Mouse (Mus musculus) embryonic fibroblast, embryonic 13.5 days (primary cell): ENCODE data around the gene 1600014C10Rik. TPM values are rescaled to one million over a fixed set of nuclear protein-coding genes. Genes with fewer than 3 reads are reported as not detected.

ENCODE experiments used
- H3K27ac ChIP-seq: 2 replicates; pipeline ENCODE4 v1.5.1; 2012; ENCODE audit warnings: low read length, control low read depth, inconsistent platforms; ENCODE audit not compliant: insufficient read depth
- H3K4me1 ChIP-seq: 2 replicates; pipeline ENCODE4 v1.6.1; 2011; ENCODE audit warnings: low read length; ENCODE audit not compliant: control insufficient read depth, insufficient read depth
- H3K4me3 ChIP-seq: 2 replicates; pipeline ENCODE4 v1.5.1; 2011; ENCODE audit warnings: mild to moderate bottlenecking, control low read depth, low read length; ENCODE audit not compliant: insufficient read depth
- CTCF ChIP-seq: IDR thresholded peaks from 2 replicates; pipeline ENCODE4 v1.5.1; 2011; ENCODE audit warnings: mild to moderate bottlenecking, control low read depth, low read length, moderate library complexity, borderline replicate concordance; ENCODE audit not compliant: insufficient read depth
- POLR2A ChIP-seq: IDR thresholded peaks from 2 replicates; pipeline ENCODE4 v1.6.1; 2011; ENCODE audit warnings: low read depth, mild to moderate bottlenecking, control low read depth, low read length, moderate library complexity
- polyA plus RNA-seq: library from polyadenylated mRNA; stranded (reverse); fragments of >200 nt; gene quantifications from 2 replicates; pipeline ENCODE4 v1.2.4, GENCODE M21; 2011; ENCODE audit warnings: low read depth; ENCODE audit not compliant: missing spikeins, insufficient read length

1600014C10Rik gene
- polyA plus RNA-seq, 1 experiment, result 22.5 TPM

DNA sequence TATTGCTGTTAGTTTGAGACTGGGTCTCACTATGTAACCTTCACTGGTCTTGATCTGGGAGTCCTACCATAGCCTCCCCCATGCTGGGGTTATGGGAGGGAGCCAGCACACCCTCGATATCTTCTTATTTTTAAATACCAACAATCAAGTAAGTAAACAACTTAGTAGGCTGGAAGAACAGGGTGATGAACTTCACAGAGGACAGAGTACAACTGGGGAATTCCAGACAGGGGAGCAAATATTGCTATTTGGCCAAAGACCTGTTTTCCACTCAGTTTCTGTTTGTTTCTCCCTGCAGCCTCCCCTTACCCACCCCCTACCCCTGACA is 1.4 kb downstream of the 1600014C10Rik start:
- H3K4me1 ChIP-seq, result no peaks in the 10 kb centered on the region
- peak overlapping the region; percentile 53 for H3K4me3 ChIP-seq
- H3K27ac ChIP-seq, result no peak overlapping the region
- no peak for TF ChIP-seq CTCF
- no peak for TF ChIP-seq POLR2A

DNA sequence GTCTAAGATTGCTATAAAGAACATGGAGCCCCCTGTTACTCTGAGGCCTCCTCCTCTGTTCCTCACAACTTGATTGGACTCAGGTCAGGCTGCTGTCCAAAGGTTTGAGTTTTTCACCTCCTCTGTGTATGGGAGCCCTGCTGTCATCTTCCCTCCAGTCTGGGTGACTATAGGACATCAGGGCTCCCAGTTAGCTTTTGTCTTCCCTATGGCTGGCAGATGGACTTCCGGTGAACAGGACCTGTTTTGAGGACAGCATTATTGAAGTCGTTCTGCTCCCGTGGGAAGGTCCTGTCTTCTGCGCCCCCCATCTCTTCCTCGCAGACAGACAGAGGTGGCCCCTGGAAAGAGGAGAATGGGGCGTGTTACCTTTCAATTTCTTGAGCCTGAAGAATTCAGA is 1.8 kb downstream of the 1600014C10Rik start:
- TF ChIP-seq CTCF, result no peak
- no peak for TF ChIP-seq POLR2A
- no peak overlapping the region for H3K4me3 ChIP-seq
- no peak overlapping the region for H3K27ac ChIP-seq
- no peaks in the 10 kb centered on the region for H3K4me1 ChIP-seq

DNA sequence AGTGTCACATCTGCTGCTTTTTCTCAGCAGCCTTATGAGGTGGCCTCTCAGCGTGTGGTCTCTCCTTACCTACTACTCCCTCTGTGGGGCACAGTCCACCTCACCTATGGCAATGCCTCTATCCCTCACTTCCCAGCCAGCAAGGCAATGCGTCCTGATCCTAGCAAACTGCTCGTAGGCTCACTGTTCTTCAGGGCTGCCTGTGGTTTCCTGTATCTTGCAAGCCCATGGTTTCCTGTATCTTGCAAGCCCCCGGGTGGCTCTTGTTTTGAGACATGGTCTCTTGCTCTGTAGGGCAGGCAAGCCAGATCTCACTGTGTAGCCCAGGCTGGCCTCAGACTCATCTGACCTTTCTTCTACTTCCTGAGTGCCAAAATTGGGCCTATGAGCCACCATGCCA is 3.8 kb downstream of the 1600014C10Rik start:
- TF ChIP-seq POLR2A (no peak), CTCF (no peak)
- Histone ChIP-seq H3K4me3 (no peak overlapping the region), H3K4me1 (no peaks in the 10 kb centered on the region), H3K27ac (no peak overlapping the region)

DNA sequence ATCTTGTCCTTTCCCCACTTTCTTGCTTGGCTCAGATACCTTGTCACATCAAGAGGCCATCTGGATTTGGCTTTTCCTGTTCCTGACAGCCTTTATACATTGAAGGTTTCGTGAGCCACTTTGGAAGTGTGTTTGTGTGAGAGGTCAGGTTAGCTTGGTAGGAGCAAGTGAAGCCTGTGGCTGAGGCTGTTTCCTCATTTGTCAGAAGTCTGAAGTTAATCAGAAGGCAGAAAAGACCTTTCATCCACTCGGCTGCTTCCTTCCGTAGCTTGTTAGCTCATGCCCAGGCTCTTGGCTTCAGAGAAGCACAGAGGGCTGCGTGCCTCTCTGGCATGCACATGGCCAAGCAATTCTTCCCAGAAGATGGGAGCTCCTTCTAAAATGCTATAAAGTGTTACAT is 4.8 kb downstream of the 1600014C10Rik start:
- Histone ChIP-seq H3K4me1 (no peaks in the 10 kb centered on the region), H3K4me3 (no peak overlapping the region), H3K27ac (no peak overlapping the region)
- TF ChIP-seq CTCF, result no peak
- TF ChIP-seq POLR2A, result no peak

DNA sequence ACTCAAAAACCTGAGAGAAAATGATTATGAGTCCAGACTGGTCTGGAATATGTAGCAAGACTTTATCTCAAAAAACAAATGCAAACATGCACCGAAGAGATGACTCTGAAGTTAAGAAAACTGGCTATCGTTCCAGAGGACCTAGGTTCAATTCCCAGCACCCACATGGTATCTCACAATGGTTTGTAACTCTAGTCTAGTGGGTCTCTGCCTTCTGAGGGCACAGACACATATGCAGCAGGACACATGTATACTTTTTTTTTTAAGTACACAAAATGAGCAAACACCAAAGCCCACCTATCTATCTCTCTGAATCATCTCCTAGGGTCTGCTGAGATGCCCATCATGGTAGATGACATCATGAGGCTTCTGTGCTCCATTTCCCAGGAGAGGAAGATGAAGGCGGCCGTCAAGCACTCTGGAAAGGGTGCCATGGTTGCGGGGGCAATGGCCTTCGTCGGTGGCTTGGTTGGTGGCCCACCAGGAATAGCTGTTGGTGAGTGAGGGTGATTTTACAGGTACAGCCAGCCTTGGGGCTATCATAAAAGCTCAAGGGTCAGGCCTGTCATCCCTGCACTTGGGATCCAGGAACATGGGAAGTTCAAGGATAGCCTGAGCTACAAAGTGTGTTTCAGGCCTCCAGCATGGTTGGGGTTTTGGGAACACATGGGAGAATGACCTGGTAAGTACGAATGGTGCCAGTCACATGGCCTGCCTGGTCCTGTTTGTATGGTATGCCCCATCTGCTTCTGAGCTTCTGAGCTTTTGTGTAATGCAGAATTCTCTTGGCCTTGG is 5.5 kb downstream of the 1600014C10Rik start:
- TF ChIP-seq POLR2A (no peak), CTCF (no peak)
- Histone ChIP-seq H3K4me3 (no peak overlapping the region), H3K4me1 (no peaks in the 10 kb centered on the region), H3K27ac (no peak overlapping the region)

DNA sequence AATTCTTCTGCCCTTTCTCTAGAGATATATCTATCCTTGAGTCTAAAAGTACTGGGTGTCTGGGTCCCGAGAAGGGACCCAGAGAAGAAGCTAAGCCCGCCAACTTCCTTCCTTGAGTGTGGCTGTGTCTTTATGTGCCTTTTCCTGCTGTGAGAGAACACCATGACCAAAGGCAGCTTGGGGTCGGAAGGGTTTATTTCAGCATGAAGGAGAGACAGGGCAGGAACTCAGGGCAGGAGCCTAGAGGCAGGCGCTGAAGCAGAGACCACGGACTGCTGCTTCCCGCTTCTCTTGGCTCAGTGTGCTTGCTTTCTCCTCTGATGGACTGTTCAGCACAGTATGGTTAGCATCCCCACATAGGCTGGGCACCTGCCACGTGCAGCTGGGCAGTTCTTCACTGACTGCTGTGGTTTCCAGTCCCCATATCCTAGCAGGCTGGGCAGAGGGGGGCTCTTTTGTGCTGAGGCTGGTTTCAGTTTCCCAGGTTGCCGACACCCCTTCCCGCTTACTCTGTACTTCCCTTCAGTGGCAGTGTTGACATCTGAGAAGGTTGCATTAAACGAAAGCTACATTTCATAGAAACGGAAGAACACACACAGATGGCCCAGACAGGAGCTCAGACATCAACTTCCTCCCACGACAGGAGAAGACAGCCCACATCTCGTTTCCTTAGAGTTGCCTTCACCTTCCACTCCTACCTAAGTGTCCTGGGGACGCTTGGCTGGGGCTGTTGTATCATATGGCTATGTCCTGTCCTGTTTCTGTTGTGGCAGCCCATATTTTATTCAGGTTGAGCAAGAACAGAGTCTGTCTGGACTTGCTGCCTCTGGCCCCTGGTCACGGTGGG is 6.3 kb downstream of the 1600014C10Rik start:
- H3K27ac ChIP-seq, result no peak overlapping the region
- TF ChIP-seq POLR2A (no peak), CTCF (no peak)
- no peaks in the 10 kb centered on the region for H3K4me1 ChIP-seq
- no peak overlapping the region for H3K4me3 ChIP-seq

DNA sequence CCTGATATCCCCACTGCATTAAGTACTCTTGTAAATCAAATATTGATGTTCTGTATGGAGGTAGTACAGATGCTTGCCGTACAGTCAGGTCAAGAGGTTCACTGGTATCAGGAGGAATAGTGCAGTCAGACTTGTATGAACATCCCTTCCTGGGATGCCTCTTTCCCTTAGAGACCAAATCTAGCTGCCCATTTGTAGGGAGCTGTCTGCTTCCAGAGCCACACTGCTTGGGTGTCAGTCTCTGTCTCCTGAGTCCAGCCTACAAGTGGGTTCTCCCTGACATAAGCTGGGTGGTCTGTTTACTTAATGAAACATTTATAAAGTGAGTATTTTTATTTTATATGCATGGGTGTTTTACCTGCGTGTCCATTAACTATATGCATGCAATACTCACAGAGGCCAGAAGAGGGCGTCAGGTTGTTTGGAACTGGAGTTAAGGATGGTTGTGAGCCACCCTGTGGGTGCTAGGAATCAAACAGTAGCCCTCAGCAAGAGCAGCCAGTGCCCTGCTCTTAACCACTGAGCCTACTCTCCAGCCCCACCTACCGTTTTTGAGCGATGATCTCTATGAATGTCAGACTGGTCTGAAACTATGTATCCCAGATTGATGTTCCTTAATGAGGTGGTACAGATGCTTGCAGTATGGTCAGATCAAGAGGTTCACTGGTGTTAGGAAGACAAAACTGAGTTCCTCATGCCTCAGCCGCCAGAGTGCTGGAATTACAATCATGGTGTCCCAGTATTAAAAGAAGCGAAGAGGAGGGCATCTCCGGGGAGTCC is 7.2 kb downstream of the 1600014C10Rik start:
- Histone ChIP-seq H3K4me1 (no peaks in the 10 kb centered on the region), H3K4me3 (no peak overlapping the region), H3K27ac (no peak overlapping the region)
- TF ChIP-seq POLR2A, result no peak
- no peak for TF ChIP-seq CTCF

DNA sequence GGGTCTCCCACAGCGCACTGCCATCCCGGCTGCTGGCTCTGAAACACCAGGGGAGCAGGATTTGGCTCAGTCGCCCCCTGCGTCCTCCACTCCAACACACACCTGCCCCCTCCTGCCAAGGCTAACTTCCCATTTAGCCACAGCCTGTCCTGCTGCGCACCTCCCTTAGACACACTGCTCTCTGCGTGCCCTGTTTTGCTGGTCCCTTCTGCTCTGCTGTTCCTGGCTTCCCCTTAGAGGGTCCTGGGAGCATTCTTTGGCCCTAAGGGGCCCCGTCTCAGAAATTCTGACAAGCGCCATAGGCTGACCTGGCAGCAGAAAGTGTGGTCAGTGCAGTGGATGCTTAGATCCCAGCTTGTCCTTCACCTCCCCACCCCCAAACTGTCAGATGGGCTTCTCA is 8.1 kb downstream of the 1600014C10Rik start:
- H3K4me1 ChIP-seq, result no peaks in the 10 kb centered on the region
- no peak overlapping the region for H3K27ac ChIP-seq
- TF ChIP-seq CTCF (no peak), POLR2A (no peak)
- no peak overlapping the region for H3K4me3 ChIP-seq

DNA sequence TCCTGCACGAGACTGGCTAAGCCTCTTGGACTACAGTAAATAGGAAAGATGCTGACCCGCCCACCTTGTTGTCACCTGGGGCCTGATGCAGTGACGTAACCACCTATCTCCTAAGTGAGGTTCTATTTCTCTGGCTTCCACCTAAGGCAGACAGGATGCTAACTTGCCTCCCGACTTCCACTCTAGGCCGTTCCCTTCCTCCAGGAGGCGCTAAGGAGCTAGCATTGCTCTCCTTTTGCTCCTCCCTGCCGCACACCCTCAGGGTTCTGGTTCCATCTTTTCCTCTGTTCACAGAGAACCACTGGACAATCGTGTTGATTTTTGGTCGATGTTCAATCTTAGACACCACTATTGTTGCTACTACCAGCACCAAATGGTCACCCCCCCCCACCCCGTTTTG is 8.6 kb downstream of the 1600014C10Rik start:
- H3K4me1 ChIP-seq, result no peaks in the 10 kb centered on the region
- H3K27ac ChIP-seq, result no peak overlapping the region
- no peak overlapping the region for H3K4me3 ChIP-seq
- no peak for TF ChIP-seq POLR2A
- peak; percentile 35; the same call in 1 of the 2 replicates for TF ChIP-seq CTCF
